Mouse (Mus musculus) lung, postnatal 4 days (tissue): ENCODE results near the gene Tor2a.
A peak's percentile ranks its signal among the peaks of the same experiment; 100 is the strongest.

ENCODE experiments used
- DNase-seq, 2 experiments: peaks; one replicate each; pipeline ENCODE4 v3.0.0; 2021

Gene Tor2a

DNA sequence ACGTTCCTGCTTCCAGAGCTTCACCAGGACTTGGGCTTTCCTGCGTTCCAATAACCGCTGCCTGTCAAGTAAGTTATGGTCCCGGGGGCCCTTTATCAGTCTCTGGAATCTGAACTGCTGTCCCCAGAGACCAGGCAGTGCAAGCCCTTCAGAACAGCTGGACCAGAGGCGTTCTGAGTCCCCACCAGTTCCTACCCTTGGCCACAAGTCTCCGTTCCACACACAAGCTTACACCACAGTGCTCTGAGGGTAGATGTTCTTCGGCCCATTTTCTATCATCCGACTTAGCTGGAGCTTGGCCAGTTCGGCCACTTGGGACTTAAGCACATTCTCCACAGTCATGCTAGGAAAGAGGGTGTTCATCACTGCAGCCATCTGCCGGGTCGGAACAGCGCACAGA lies 10.2 kb downstream of the Tor2a start:
- no peak for DNase-seq

DNA sequence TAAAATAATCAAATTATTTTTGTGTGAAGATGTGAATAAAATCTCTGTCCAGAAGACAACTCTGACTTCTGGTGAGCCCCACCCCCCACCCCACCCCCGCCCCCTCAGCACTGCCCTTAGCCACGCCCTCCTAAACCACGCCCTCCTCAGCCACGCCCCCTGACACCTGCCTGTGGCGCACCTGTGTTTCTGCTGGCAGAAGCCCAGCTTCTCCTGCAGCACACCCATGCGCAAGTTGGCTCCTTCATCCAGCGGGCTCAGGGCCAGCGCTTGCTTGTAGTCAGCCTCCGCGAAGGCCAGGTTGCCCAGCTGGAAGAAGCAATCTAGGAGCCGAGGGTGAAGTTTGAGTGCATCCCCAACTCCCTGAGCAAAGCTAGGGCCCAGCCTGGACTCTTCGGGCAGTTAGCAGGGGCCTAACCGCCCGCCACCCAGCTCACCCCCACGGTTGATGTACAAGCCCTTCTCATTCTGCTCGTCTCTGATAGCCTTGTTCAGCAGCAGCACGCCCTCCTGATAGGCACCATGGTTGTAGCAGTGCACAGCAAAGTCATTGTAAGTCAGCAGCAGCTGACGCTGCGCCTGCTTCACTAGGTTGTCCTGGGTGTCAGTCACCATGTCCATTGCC lies 11.7 kb downstream of the Tor2a start:
- peak; percentile 73 to 78 for DNase-seq

DNA sequence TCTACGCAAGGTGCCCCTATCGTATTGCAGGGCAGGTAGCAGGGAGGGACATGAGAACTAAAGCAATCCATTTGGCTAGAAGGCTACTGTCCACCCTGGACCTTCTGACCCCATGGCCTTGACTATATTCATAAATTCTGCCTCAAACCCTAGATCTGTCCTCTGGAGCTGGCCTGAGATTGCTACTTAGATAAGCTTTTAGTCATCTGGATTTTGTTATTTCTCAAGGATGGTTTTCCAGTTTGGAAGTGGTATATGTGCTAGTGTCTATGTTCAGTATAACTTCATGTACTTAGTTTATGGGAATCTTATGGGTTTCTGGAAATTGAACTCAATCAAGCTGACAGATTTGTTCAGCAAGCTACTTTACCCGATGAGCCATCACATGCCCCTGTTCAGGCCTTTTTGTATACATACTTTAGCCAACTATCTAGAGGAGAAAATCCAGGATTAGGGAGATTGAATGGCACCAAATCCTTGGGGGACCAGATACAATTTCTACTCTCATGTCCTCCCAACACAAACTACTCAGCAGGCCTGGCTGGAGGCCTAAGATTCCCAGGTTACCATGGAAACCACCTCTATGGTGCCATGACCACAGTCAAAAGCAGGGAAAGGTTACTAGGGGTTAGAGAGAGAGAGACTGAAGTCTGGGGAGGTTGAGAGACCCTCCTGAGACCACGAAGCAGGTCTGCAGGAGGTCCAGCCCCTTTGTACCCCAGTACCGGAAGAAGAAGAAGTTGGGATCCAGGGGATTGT lies 12.5 kb downstream of the Tor2a start:
- DNase-seq, result no peak

DNA sequence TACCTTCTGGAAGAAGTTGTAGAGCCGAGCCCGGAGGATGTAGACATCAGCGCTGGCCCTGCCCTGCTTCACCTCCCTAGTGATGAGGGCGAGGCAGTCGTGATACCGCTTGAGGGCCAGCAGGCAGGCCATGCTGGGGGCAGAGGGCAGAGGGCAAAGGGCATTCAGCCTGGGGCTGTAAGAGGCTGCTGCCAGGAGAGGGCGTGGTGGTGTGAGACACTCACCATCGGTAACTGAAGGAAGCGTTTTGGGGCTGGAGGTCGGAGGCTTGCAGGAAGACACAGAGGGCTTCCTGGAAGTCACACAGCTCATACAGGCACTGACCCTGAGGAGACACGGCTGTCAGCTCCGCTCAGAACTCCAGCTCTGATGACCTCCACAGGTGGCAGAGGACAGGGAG lies 14.9 kb downstream of the Tor2a start:
- DNase-seq, result no peak

DNA sequence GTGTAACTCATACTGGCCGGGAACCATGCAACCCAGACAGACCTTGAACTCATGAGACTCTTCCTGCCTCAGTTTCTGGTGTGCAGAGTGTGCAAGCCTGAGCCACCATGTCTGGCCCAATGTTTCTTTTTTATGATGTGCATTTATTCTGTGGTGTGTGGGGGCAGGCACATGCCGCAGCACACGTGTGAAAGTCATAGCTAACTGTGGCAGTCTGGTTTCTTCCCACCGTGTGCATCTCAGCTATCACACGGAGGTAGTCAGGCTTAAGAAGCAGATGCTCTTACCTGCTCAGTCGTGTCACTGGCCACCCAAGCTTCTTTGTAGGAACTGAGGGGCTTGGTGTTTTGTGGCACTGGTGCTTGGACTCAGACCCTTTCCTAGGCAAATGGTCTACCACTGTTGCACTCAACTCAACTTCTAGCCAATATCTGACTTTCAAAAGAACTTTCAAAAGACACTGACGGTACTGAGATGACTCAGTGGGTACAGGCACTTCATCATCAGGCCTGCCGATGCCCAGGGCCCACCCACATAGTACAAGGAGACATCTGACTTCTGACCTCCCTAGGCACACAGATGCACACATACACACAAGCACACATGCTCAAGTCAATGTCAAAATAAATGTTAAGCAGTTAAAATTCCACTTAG lies 15.7 kb downstream of the Tor2a start:
- DNase-seq, result no peak

DNA sequence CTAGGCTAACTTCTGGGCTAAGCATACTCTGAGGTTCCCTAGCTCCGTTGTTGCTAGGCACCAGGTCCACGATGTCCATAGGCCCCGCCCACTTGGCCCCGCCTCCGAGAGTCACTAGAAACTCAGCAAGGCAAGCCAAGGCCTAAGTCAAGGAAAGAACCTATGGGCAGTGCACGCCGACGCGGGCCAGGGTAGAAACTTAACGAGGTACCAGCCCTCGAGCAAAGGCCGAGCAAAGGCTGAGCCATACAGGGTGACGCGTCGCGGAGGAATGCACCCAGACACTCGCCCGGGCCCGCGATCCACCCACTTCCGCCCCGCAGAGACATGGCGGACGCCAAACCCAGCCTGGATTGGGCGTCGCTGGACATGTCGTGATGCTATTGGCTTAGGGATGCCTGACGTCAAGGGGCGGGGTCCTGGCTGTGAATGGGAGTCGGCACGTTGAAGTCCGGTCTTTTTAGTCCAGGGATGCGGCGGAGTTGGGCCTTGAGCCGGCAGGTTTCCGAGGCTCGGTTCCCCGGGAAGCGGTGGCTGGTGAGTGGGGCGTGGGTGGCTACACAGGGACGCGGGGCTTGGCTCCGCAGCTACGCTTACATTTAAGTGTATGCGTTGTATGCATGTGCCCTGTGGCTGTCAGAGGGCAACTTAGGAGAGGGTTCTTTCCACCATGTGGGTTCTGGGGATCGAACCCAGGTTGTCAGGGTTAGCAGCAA lies 18.5 kb downstream of the Tor2a start, which contains the start of the genes Ttc16 and Ptrh1:
TSS of gene Ttc16 (minus strand) at position 275 of the 716 bp plus-strand sequence.
TSS of gene Ptrh1 (plus strand) at position 428 of the 716 bp plus-strand sequence.
- peak; percentile 98 to 99 for DNase-seq

DNA sequence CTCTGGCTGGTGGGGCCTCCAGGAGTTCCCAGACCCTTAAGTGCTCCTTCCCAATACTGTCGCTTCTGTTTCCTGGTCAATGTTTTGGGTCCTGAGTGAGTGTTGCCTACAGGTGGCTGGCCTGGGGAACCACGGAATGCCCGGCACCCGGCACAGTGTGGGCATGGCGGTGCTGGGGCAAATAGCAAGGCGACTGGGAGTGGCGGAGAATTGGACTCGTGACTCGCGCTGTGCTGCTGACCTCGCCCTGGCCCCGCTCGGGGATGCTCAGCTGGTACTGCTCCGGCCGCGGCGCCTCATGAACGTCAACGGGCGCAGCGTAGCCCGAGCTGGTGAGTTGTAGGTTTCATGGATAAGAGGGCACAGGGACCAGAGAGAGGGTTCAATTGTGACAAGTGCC lies 19.2 kb downstream of the Tor2a start:
- no peak for DNase-seq

DNA sequence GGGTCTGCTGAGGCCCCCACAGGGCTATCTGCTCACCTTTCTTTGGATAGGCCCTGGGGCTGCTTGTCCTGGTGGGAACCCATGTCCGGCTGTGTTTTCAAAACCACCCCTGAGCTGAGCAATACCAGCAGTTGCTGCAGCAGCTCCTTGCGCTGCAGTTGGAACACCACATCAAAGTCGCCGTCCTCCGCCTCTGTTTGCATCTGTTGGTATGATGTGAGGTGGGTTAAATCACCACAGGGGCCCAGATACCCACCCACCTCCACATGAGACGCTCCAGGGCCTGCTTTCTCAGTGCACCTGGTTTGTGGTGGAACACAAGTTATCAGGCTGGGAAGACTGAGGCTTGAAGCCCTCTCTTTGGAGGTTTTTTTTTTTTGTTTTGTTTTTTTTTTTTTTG lies 21.0 kb downstream of the Tor2a start:
- DNase-seq, result no peak

DNA sequence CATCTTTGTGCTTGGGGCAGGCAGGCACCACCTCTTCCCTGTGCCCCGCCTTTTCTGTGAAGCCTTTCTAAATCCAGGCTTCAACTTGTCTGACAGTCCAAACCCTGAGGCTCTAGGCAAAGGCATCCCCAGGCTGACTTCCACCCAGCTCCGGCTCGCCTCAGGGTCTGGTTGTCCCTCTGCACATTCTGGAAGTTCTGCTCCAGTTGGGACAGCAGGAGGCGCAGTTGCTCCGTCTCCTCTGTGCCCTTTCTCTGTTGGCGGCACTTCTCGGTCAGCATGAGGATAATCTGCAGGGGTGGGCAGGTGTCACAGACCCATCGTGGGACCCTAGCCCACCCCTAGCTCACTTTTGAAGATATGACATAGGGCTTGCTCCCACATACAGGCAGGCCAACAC lies 22.1 kb downstream of the Tor2a start:
- DNase-seq, result peak; percentile 80 to 83

DNA sequence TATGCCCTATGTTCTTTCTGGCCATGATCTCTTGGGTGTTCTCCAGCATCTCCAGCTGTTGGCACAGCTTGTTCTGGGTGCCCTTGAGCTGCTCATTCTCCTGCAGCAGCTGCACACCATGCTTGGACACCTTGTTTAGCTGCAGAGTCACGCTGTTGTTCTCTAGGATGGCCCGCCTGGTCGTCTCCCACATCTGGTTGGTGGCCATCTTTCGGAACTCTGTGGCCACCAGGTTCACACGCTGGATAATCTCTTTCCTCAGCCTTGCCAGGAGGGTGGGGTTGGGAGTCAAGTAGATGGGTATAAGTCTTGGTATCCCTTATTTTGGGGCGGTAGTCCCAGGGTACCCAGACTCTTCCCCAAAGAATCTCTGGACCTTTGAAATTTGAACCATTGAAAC lies 22.7 kb downstream of the Tor2a start:
- DNase-seq, result no peak

DNA sequence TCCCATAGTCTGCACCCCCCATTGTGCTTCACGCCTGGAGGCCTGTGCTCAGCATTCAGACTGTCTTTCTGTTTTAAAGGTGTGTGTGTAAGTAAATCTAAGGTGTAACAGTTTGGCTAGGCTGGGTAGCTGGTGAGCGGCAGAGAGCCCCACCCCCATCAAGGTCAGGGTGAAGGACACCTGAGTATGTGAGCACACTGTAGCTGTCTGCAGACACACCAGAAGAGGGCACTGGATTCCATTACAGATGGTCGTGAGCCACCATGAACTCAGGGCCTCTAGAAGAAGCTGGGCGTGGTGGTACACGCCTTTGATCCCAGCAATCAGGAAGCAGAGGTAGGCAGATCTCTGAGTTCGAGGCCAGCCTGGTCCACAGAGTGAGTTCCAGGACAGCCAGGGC lies 24.7 kb downstream of the Tor2a start:
- no peak for DNase-seq

DNA sequence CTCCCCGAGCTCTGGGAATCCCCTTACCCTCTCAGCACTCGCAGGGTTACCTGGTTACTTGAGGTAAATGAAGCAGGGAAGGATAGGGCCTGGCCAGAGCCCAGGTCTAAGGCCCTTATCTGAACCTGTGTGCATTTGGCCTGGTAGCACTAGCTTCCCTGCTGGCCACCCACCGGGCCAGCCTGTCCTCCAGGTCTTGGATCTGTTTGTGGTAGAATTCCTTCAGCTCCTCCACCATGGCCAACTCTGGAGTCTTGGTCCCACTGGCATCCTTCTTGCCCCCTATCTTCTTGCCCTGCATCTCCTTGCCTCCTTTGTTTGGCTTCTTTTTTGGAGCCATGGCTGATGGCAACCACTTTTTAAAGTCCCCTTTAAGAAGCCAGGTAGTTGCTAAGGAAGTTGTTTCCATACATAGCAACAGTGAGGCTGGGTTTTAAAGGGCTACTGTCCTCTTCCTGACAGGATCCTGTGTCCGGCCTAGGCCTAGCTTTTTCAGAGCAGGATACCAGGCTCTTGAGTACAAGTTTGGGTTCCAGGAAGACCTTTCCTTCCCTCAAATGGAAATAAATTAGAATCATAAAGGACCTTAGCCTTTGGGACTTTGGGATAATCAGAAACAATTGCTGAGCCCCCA lies 27.1 kb downstream of the Tor2a start, which contains the start of gene Cfap157:
TSS of gene Cfap157 (minus strand) at position 381 of the 634 bp plus-strand sequence.
- peak in 1 of 2 experiments; percentile 35 for DNase-seq

DNA sequence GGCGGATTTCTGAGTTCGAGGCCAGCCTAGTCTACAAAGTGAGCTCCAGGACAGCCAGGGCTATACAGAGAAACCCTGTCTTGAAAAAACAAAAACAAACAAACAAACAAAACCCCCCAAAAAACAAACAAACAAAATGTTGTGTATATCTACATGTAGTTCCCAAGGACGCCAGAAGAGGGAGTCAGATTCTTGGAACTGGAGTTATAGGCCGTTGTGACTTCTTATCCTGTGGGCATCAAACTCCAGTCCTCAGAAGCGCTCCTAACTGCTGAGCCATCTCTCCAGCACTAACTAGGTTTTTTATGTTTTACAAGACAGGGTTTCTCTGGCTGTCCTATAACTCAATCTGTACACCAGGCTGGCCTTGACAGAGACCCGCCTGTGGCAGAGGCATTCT lies 30.1 kb downstream of the Tor2a start:
- no peak for DNase-seq

DNA sequence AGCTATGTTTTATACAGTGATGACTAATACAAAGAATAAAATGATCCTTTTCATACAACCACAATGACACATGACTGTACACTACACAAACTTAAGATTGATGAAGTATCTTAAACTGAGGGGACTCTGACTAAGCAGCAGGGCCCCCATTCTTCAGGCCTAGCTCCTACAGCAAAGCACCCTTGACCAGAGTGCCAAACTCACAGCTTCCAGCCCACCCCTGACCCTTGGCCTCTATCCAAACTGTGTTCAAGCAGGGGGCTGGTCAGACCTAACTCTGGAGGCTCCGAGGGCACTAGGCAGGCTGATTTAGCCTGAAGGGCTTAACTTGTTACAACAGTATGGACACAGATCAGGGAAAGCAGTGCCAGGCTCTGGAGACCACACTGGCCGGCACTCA lies 31.5 kb downstream of the Tor2a start:
- no peak for DNase-seq

DNA sequence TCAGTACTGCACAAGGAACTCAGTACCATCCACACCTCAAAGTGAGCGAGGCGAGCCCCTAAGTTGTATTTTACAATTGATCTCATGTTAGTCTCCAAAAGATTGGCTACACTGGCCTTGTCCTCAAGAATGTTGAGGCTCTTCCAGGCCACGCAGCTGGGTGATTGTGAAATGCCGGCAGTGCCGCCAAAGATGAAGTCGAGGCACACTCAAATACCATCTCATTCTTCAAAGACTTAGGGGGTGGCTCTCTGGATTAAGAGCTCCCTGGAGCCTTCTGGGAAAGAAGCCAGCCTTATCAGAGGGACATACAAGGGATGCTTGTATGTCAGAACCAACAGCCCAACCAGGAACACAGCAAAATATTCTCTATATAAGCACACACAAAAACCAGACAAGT lies 34.3 kb downstream of the Tor2a start:
- DNase-seq, result peak; percentile 57 to 87

DNA sequence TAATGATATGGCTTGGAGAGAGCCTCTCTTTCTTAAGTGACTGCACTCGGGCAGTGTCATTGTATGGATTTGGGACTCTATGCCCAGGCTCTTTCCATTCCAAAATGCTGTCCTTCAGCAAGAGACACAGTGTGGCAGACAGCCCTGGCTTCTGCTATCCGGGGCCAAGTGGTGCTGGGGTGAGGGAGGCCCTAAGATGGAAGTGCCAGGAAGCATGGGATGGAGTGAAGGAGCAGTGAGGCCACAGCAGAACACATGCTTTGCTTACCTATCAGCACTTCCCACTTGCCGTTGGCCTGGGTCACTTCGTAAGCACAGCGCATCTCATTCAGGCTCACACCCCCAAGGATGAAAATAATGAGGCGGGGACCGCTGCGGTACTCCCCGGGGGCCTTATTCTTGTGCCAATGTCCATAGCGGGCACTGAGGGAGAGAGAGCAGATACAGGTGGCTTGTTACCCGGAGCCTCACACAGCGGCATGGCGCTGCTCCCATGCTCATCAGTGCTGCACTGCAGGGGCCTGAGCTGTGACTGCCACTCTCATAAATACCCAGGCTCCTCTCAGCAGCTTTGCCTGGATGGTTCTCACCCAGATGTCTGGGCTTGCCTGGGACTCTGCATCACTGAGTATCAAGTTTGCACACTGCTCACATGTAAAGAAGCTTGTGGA lies 38.8 kb downstream of the Tor2a start:
- DNase-seq, result peak in 1 of 2 experiments; percentile 10

DNA sequence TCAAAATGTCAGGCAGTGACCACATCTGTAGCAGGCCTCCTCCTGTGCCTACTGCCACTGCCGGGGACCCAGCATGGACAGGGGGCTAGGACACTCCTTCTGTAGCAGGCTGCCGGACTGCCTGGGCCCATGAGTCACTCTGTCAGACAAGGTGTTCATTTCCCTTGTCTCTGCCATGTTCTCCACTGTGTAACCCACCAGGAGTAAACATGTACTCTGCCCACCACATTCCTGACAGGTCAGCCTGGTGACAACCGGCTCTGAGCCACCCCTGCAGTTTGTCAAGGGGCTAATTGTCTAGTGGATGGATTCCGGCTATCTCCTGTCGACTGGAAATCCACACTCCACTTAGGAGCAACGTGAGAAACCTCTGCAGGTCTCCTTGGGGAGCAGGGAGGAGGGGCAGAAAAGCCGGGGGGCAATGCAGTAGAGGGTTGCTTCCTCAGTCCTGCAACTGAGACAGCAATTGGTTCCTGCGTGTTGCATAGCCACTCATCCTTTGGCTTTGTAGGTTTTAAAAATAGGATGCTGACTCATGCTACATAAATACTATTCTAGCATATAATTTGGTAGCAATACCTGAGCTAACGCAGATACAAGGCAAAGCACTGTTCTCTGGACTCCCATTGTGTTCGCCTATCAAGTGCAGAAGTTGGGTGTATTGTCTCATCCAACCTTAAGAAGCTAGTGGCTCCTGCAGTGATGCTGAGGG lies 41.4 kb downstream of the Tor2a start:
- peak in 1 of 2 experiments; percentile 16 for DNase-seq

DNA sequence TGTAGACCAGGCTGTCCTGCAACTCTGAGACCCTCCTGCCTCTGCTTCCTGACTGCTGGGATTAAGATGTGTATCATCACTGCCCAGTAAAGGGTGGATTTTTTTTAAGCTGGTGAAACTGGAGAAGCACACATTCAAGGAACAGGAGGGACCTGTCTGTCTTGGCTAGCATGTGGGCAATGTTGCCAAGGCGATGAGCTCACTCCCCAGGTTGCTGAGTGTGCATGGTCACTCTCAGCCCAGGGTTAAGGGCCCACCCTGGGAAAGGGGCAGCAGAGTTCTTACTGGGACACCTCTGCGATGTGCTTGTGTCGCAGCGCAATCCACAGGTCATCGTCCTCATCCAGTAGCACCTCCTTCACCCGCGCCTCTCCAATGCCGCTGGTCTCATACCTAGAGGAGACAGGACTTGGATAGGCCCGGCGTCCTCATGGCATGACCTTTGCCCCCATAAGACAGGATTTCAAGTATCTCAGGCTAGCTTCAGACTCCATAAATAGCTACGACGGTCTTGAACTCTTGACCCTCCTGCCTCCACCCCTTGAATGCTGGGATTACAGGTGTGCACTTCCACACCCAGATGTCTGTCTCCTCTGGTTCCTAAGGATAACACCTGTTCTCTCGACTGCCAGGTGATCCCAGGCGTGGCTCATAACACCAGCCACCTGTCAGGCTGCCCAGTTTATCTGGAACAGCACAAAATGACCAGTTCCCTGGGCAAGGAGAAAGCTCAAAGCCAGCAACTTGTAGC lies 52.0 kb downstream of the Tor2a start:
- DNase-seq, result no peak
